Mouse (Mus musculus): Measurements from ENCODE around the gene Vmn2r78.
"Not testable (repeated sequence)": the region's sequence is repeated elsewhere in the genome, so short reads cannot be mapped to it uniquely, and the experiment has no call there.

The Vmn2r78 gene

DNA sequence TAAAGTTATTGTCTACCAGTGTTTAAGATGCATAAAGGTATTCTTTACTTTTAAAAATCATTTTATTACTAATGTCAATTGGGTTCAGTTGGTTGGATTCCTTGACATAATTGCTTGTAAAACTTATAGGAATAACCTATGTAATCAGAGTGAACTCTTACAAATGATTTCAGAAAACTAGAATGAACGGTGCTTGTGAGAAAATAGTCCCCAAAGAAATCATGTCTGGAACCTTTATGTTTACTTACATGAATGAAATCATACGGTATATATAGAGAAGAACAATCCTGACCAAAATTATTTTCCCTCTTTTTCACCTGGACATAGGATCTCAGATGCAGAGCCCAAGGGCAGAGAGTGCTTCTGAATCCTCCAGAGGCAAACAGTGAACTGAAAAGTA, at the start of gene Vmn2r78:
TSS of gene Vmn2r78 (plus strand) at position 301 of the 400 bp plus-strand sequence.
- not testable (repeated sequence) for DNase-seq (ENCODE audit: low read depth, low spot score)

GRCm38 (mm10) chr7:86889470-86890469, 25.1 kb upstream of the Vmn2r78 start:
- DNase-seq (ENCODE audit: low read depth, low spot score), result no peak

DNA sequence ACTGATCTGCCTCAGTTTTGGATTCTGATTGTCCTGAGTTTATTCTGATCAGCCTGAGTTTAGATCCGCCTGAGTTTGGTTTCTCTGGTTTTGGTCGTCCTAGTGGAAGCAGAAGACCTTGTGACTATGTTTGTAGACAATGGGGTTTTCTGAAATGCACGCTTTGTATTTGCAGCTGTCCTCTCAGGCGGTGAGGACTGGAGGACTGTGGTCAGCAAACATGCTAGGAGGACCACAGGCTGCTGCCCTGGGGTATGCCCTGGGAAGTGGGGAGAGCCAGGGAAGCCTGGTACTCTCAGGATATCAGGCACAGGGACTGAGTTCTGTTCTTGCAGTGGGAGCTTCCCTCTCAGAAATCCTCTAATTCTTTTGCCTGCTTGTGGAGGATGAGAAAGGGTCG, 22.4 kb downstream of the Vmn2r78 start:
- no peak for DNase-seq (ENCODE audit: low read depth, low spot score)

GRCm38 (mm10) chr7:86994700-86995099, 79.8 kb downstream of the Vmn2r78 start:
- DNase-seq (ENCODE audit: low read depth, low spot score), result no peak

DNA sequence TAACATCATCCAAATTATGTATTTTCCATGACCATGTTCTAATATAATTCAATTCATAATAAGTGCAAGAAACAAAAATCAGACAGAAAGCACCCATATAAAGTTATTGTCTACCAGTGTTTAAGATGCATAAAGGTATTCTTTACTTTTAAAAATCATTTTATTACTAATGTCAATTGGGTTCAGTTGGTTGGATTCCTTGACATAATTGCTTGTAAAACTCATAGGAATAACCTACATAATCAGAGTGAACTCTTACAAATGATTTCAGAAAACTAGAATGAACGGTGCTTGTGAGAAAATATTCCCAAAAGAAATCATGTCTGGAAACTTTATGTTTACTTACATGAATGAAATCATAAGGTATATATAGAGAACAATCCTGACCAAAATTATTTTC, 80.9 kb downstream of the Vmn2r78 start, which contains the start of gene Vmn2r79:
TSS of gene Vmn2r79 (plus strand) at position 301 of the 400 bp plus-strand sequence.
- not testable (repeated sequence) for DNase-seq (ENCODE audit: low read depth, low spot score)
